Mouse (Mus musculus) thymus, postnatal 25 days (tissue): Measurements from ENCODE around the gene Tmem184b.

Source experiments
- DNase-seq: peaks from one replicate; pipeline ENCODE4 v3.0.0; 2022

Tmem184b gene

DNA sequence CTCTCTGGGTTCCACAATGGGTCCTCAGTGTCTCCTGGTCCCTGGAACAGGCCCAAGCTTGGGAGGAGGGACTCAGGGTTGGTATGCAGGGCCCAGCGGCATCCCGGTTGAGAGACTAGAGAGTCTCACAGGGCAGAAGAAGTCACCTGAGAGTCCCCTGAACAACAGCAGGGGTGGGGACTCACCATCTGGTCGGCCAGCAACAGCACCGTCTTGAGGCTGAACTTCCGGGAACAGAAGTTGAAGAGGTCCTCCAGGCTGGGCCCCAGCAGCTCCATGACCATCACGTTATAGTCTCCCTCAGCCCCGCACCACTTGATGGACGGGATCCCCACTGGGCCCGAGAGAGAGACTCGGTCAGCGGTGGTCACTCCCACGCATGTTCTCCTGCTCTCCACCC is 26.2 kb upstream of the Tmem184b start:
- no peak for DNase-seq

DNA sequence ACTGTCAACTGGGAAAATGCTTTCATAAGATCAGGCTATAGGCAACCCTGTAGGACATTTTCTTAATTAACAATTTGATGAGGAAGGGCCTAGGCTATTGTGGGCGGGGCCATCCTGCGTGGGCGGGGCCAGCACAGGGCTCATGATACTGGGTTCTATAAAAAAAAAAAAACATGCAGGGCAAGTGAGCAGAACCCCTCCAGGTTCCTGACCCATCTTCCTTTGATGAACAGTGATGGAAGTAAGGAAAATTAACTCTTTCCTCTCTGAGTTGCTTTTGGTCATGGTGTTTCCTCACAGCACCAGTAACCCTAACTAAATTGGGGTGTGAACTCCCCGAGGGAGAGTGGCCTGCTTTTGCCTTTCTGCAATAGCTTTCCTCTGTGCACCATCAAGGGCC is 25.2 kb upstream of the Tmem184b start:
- DNase-seq: no peak

DNA sequence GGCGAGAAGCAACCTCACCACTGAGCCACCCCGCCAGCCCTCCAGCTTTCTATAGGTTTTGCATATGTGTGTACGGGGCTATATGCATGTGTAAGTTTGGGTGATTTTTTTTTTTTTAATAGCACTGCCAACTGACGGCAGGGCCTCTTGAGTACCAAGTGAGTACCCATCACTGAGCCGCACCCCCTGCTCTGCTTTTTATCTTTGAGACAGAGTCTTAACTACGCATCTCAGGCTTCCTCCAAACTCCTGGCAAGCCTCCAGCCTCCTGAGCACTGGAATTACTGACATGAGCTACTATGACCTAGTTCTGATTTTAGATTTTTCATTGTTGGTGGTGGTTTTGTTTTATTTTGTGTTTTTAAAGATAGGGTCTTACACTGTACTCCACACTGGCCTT is 24.1 kb upstream of the Tmem184b start:
- DNase-seq: no peak

DNA sequence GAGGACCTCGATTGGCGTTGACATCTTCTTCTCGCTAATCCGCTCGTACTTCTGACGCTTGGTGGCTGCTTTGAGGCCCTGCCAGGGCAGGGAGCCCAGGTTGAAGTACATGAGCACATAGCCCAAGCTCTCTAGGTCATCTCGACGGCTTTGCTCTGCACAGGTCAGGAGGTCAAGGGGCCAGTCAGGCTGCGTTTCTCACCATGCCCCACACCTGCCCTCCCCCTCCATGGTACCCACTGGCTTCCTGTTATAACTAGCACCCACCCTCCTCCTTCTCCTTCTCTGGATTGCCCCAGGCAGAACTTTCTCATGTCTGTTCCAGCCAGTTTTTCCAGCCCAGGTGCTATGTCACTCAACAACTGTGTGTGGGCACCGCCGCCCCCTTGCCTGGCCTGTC is 22.1 kb upstream of the Tmem184b start:
- DNase-seq: no peak

DNA sequence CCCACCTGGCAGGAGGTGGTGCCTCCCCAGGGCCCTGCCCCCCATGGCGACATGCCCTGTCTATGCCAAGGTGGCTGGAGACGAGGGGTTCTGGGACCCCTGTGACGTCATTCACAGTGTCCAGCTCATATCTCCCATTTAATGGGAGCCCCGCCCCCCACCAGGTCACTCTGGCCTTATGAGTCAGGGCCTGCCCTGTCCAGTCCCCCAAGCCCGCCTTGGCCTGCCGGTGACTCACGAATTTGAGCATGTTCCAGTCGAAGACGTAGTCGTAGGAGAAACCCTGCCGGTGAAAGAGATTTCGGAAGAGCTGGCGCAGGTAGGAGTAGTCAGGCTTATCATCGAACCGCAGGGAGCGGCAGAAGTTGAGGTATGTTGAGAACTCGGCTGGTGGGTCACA is 21.2 kb upstream of the Tmem184b start:
- no peak for DNase-seq

DNA sequence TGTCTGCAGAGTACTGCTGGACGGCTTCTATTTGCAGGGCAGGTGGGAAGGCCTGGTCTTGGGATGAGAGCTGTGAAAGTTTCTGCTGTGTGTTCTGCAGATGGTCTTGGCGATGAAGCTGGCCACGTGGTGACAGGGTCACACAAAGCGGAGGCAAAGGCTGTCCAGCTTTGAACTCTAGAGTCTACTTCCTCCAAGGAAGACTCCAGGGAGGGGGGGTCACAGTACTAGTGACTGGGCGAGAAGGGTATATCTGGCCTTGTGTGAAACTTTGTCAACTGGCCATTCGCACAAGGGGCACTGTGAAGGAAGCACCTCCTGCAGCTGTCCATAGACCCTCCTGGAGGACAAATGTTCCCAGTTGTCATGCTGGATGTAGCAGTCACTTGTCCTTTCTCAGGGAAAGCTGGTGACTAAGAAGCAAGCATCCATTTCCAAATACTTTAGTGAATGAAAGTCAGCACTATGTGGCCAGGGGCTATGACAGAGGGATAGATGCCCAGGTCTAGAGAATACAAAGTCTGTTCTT is 19.4 kb upstream of the Tmem184b start:
- no peak for DNase-seq

DNA sequence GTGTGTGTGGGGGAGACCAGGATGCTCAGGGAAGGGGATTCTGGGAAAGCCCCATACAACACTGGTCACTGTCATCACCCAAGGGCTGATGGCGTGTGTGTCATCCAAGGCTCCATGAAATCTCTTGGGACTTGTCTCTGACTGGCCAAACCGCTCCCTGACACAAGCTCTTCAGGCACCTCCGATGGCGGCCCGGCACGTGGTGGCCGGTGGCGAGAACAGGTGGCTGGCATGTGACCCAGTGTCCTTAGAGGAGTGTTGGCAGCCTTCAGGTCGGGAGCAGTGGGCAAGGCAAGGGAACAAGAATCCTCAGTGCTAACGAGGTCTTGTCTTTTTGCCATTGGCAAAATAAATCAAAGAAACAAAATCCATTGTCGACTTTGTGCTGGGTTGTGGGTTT is 15.3 kb upstream of the Tmem184b start:
- no peak for DNase-seq

DNA sequence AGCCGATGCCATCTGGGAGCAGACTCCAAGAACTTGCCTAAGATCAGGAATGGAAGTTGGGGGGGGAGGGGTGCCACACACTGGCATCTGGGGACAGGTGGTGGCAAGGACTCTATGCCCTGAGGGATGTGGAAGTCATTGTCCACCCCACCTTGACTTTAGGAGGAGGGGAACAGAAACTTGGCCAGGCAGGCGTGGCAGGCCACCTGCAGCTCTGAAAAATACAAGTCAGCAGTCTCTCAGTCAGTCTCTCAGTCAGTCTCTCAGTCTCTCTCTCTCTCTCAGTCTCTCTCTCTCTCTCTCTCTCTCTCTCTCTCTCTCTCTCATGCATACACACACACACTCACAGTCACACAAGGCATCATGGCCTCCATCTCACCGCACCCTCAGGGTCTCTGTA is 14.9 kb upstream of the Tmem184b start:
- DNase-seq: no peak

DNA sequence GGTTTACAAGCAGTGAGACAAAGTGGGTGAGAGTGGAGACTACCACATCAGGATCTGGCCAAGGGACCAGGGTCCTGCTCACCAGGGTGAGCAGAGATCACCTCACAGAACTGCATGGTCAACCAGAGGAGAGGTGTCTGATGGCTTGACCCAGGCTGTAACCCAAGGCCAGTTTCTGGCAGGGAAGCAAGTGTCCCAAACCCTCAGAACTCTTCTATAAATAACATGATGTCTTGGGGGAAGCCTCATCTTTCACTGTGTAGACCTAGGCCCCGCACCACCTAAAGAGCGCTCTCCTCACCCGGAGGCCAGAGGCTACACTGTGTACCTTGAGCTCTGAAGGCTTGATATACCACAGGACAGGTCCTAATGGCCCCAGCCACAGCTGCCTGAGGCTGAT is 14.0 kb upstream of the Tmem184b start:
- no peak for DNase-seq

DNA sequence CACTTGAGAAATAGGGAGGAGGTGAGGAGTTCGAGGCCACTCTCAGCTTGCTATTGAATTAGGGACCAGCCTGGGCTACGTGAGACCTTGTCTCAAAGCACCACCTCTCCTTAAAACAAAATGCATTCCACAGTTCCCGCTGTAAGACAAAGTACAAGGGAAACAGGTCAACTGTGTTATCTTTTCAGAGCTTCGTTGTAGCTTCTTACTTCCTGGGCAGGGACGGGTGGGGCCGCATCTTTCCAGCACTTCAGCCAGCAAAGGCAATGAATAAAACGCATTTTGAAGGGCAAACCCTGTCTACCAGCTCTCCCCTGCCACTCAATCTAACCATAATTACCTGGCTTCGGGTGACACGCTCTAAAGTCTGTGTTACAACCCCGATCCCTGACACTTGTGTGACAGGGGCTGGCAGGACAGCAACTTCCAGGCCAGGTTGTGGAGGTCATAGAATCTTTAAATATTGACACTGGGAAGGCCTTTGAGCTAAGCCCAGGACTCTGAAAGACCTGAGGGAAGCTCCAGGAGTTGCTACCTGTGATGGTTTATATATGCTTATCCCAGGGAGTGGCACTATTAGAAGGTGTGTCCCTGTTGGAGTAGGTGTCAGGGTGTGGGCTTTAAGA is 13.2 kb upstream of the Tmem184b start:
- no peak for DNase-seq

DNA sequence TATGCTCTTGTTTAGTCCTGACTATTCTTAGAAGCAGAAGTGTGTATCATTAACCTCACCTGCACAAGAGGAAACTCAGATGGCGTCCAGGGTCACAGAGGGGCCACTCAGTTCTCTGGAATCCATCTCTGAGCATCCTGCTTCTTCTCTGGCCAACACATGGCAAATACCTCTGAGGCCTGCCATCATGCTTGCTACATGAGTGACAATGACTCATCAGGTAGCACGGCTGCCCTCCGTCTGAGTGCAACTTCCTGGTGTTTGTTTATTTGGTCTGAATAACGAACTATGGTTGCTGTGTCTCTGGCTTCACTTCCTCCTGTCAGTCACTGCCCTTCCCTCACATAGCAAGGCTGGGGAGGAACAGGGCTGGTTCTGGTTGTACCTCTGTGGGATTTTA is 11.1 kb upstream of the Tmem184b start:
- no peak for DNase-seq

DNA sequence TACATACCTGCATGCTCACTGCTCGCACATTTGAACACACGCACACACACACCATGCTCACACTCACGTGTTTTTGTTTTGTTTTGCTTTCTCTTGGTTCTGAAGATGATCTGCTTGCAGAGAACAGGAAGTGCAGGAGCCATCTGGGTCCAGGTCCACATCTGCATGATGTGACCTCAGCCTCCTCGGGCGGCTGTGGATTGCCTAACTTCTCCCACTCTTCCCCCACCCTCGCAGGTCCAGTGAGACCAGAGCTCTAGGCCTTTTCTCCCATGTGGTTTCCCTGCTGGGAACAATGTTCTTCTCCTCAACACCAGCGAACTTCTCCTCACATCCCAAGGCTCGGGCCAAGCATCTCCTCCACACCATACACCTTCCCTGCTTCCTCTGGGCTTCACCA is 10.4 kb upstream of the Tmem184b start:
- peak; percentile 18 for DNase-seq

DNA sequence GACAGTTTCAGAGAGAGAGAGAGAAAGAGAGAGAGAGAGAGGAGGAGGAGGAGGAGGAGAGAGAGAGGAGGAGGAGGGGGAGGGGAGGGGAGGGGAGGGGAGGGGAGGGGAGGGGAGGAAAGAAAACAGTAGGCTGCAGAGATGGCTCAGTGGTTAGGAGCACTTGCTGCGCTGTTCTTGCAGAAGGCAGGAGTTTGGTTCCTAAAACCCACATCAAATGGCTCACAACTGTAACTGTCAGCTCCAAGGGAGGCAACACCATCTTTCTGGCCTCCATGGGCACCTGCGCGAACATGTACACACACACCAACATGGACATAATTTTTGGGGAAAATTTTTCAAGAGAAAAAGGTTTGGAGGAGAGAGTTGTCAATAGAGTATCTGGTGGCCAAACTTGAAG is 9.8 kb upstream of the Tmem184b start:
- DNase-seq: peak; percentile 34

DNA sequence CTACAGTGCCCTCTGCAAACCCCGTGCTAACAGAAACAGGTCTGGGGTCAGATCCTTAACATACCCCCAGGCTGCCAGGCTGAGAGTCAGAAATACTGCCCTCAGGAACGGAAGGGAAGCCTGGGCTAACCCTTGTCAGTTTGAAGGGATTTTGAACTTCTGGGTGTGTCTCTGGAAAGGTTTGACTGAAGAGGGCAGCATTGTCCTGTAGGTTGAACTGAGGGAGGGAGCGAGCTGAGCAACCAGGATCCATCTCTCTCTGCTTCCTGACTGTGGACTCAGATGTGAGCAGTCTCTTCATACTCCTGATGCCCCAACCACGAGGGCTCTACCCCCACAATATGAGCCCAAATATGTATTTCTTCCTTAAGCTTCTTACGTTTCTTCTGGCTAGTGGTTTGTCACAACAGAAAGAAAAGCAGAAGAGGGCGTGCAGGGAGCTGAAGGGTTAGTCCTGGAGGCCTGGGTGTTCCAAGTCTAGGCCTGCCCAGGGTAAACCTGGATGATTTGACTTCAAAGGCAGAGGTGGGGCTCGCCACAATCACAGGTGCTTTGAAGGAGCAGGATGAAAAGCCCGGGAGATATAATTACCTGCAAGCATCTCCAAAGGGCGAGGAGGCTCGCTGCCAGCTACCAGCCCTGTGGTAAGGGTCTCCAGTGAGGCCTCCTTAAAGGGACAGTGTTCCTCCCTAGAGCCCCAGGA is 8.1 kb upstream of the Tmem184b start:
- peak; percentile 35 for DNase-seq

DNA sequence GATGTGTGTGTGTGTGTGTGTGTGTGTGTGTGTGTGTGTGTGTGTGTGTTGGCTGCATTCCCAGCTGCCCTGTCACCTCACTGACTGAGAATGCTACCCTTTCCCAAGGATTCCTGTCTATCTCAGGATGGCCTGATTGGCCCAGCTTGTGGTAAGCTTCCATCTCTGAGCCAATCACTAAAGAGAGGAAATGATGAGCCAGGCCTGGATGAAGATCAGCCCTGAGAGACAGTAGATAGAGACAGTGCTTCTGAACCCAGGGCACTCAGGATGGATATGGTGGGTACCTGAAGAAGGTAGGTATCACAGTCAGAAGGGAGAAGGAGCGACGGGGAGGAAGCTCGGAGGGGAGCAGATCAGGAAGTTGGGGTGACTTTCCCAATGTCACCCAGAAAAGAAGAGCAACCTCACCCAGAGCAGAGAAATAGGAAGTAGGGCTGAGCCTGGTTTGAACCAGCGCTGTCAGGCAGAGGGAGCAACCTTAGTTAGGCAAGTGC is 5.8 kb upstream of the Tmem184b start:
- DNase-seq: no peak

DNA sequence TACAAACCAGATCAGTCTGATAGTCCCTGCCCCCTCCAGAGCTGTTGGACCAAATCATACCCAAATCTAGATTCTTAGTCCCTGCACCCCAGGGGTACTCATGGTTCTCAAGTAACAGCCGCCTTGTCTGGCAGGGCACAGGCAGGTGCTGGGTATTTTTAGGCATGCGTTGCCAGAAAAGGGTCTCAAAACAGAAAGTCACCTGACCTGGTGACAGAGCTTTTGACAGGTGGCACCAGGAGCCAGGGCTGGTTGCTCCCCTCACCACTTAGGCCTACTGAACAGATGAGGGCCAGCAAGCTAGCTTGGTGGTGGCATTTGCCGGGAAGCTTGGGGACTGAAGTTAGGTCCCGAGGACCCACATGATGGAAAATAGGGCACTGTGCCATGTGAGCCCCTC is 3.2 kb upstream of the Tmem184b start:
- peak; percentile 47 for DNase-seq

DNA sequence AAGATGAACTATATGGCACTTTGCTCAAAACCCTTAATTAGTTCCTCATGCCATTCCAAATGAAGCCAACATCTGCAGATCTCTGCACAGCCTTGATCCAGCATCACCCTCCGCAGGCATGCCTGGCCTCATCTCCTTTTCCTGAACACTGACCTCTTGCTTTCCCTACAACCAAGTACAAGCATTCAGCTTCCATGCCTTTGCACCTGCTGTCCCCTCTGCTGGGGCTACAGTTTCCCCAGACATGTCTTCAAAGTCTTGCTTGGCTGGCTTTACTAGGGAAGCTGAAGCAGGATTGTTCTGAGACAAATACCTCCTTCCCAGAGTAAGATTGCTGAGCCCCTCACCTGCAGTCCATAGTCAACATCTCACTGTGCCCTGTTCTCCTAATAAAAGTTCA is 908 bp upstream of the Tmem184b start:
- no peak for DNase-seq

DNA sequence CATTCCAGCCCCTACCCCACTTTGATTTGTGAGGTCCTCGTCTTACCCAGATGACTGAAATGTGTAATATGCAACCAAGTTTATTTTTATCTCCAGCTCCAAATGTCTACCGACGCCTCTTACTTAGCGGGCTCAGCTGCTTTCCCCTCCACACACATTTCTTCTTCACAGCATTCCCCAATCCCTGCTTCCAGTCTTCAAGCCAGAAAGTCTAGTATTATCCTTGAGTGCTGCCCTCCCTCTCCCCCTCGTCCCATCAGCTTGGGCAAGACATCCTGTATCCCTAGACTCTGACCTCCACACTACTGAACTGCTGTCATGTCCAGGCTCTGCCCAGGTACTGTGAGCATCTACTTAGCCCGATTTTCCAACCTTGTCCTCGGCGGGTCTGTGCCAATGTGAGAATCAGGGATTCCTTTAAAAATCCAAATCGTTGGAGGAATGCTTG is 418 bp upstream of the Tmem184b start:
- DNase-seq: no peak

DNA sequence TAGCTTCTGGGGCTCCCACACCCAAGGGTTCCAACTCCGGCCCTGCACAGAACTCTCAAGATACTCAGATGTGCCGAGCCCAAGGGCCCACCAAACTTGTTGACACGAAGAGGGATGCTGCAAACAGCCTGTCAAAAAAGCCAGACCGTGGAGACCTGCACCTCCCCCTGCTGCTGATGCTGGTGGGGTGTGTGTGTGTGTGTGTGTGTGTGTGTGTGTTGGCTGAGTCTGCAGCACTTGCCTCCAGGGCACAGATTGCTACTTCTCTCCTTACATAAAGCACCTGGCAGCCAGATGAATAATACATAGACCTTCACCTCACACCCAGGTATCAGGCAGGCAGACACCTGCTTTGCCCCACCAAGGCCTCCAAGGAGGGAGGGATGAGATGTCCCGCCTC is 1.2 kb downstream of the Tmem184b start:
- no peak for DNase-seq

DNA sequence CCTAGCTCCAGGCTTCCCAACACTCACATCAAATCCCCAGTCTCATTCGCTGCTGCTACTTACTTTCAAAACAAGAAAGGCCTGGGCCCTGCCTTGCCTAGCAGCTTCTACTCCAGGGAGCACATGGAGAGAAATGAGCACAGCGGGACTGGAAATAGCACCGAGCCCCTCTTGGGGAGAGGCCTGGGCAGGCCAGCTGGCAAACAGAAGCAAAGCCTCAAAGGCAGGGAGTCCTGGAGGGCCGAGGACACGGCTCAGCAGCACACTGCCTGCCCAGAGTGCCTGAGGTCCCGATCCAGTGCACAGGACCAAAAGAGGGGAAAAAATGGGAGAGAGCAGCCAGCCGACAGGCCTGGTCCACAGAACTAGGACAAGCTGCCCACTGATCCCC is 2.4 kb downstream of the Tmem184b start:
- no peak for DNase-seq

DNA sequence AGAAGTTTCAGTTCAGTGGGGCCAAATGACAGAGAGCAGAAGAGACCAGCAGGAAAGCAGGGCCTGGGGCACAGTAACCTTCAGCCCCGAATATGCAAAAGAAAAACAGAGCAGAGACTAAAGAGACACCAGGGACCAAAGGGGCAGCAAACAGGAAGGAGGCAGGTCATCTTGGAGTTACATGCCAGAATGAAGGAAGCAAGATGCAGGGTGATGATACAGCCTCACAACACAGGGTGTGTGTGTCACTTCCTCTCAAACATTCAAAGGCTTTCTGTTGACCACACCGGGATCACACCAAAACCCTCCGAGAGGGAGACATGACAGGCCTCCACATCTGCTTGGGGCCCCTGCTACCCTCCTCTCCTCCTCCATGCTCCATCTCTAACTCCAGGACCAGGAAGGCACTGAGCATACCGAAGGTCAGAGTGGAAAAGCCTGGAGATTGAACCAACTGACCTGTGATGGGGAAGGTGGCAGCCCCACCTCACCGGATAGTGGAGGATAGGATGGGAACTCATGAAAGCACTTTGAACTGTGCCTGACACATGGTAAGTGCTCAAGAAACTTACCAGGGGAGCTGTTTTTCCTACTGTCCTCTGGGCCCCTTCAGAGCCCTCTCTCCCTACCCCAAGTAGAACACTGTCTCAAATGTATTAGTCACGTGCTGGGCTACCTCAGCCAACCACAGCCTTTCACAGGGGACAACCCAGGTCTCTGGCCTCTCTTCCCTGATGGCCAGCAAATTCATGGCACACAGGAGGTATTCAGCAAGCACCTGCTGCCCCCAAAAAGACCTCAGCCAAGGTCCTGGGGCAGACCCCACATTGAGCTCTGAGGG is 3.0 kb downstream of the Tmem184b start:
- DNase-seq: no peak

DNA sequence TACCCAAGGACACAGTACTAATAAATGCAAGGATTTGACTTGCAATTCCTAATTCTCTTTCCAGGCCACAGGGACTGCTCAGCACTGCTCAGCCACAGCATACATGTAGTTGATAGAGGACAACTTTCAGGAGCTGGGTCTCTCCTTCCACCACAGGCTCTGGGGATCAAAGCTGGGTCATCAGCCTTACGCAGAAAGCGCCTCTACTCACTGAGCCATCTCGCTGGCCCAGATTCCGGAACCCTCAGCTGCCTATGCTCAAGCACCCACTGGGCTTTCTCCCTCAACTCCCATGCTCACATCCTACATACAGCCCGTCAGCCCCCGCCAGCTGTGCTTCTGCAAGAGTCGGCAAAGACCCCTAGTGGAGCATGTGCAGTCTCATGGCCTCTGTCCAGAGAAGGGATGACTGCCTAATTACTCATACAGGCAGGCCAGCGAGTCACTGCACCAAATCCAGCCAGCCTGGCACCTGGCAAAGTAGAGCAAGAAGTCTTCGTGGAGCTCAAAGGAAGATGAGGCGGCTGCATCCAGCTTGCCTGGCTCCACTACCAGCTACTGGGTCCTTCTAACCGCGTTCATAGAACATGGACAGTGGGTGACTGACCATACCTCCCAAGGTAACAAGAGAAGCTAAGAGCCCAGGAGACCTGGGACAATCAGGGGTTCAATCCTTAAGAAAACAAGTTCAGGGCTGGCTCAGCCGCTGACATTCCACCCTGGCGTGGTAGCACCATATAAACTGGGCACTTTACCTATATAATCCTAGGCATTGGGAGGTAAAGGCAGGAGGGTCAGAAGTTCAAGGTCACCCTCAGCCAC is 3.9 kb downstream of the Tmem184b start:
- no peak for DNase-seq

DNA sequence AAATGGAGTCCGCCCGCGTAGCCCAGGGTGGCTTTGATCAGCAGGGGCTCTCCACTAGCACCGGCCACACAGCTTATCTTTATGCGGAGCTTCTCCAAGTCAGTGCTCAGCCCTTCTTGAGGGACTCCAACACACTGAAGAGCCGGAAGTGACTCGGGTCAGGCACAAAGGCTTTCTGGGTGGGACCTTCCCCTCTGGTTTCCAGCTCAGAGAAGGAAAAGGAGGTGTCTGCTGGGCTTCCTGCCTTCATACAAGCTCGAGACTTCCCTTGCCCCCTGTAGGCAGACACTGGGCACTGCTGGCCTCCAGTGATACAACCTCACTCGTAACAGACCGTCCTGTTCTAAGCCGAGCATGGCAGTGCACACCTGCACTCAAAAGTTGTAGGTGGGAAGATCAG is 6.6 kb downstream of the Tmem184b start:
- peak; percentile 62 for DNase-seq
